Mouse (Mus musculus): ENCODE measurements around the gene Odf3l2.

The Odf3l2 gene

DNA sequence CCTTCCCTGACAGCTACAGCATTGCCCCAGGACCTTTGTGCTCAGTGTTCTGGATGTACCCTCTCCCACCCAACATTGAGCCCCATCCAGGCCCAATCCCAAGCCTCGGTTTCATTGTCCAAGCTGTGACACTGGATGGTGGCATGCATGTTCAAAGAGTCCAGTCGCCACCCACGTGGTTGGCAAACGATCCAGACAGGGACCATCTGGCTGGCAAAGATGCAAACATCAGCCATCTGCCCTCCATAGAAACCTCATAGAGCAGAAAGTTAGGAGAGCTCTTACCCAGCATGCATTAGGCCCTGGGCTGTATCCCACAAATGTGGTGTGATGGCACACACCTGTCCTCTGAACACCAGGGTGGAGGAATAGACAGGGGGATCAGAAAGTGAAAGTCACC lies 14.1 kb downstream of the Odf3l2 start:
- no peak for DNase-seq (ENCODE audit: low spot score)

DNA sequence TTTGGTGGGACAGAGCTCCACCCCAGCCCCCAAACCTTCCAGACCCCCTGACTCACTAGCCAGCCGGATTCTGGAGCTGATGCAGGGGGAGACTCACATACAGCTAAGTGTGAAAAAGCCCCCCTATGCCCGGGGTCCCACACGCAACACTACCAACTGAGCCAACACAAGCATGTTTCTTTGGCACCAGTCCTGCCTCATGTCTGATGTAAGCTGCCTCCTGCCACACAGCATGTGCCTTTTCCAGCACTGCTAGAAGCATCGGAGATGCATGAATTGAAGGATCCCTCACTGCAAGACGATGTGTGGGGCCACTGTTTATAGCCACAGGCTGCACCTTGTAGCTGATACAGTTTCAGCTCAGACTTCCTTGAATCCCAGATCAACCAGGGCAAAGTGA lies 17.2 kb downstream of the Odf3l2 start:
- no peak for DNase-seq (ENCODE audit: low spot score)

DNA sequence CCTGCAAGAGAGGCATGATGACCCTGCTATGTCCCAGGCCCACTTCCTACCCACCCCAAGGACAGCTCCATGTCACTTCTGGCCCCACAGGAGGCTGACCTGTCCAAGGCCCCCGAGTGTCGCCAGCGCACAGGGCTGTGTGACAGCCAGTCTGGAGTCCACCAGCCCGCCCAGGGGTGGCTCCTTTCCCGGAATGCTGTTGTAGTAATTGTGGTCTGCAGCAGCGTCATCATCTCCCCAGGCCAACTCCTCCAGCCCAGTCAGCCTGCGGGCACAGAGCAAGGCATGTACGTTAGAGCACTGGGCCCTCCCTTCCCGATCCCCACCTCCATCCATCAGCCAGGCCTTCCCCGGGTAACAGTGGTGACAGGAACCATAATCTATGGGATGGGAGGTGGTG lies 19.4 kb downstream of the Odf3l2 start:
- DNase-seq (ENCODE audit: low spot score): no peak

DNA sequence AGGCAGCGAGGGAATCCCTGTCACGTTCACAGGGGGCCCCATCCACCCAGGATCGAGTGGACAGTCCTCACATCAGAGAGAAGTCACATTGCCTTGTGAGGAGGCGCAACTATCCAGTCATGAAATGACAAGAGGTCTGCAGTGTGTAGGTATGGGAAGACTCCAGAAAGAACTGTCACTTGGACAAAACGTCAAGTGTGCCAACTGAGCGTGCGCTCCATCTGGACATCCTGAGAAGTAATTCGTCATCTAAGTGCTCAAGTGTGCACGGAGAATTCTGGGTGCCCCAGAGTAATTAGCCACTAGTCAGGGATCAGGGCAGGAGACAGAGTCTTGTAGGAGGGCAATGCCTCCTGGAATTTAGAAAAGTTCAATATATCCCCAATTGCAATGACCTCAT lies 20.1 kb downstream of the Odf3l2 start:
- DNase-seq (ENCODE audit: low spot score): no peak

DNA sequence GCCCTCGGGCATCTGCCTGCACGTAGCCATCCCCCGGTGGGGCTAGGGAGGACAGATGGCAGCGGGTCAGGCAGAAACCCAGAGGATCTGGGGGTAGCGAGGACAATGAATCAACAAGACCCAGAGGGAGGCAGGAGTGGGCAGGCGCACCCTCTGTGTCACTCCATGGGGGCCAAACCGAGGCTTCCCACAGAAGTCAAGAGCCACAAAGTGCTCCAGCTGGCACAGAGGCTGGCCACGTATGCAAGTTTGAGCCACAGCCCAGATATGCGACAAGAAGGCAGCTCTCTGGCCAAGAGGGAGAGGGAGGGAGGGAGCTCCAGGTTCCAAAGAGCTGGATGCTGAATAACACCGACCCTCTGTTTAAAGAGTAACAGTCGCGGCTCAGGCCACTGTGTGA lies 21.6 kb downstream of the Odf3l2 start:
- no peak for DNase-seq (ENCODE audit: low spot score)

DNA sequence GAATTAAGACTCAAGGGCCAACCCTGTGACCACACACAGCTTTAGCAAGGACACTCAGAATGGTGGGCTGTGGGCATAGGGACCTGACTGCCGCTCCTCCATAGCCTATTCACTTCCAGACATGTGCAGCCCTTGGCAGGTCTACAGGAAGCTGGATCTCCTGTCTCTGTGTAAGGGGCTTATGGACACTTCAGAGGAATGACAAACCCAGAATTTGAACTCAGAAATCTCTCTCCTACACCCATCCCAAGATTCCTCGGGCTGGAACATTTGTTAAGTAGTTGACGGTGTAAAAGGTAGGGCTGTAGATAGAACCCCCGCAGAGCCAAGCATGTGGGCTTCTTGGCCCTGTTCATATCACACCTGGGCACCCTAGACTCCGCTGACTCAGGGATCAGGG lies 29.2 kb downstream of the Odf3l2 start:
- no peak for DNase-seq (ENCODE audit: low spot score)

DNA sequence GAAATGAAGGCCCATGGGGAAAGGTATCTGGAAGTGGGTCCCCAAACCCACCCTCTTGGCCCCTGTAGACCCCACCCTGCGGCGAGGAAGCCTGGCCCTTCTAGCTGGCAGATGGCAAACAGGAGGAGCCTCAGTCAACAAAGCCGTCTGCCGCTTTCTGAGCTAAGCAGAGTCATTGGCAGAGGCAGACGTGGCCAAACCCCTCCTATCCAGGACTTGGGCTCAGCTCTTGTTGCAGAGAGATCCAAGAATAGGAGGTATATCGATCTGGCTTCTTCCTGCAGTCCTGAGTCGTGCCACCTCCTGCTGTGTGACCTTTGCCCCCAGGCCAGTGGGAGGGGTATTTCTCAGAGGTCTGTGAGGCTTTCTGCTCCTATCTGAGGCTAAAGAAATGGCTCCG lies 29.7 kb downstream of the Odf3l2 start:
- no peak for DNase-seq (ENCODE audit: low spot score)

DNA sequence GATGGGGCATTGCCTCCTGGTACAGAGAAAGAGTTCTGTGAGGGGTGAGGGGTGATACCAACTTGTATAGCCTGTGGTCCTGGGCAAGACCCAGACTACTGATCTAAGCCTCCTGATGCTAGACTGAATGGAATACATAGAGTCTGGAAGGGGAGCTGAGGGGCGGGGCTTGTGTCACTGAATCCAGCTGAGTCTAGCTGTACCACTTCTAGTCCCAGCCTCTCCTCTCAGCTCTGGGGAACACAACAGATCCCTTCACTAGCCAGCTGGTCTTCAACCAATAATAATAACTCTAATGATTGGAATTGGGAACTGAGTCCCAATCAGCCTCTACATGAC lies 31.3 kb downstream of the Odf3l2 start:
- no peak for DNase-seq (ENCODE audit: low spot score)

DNA sequence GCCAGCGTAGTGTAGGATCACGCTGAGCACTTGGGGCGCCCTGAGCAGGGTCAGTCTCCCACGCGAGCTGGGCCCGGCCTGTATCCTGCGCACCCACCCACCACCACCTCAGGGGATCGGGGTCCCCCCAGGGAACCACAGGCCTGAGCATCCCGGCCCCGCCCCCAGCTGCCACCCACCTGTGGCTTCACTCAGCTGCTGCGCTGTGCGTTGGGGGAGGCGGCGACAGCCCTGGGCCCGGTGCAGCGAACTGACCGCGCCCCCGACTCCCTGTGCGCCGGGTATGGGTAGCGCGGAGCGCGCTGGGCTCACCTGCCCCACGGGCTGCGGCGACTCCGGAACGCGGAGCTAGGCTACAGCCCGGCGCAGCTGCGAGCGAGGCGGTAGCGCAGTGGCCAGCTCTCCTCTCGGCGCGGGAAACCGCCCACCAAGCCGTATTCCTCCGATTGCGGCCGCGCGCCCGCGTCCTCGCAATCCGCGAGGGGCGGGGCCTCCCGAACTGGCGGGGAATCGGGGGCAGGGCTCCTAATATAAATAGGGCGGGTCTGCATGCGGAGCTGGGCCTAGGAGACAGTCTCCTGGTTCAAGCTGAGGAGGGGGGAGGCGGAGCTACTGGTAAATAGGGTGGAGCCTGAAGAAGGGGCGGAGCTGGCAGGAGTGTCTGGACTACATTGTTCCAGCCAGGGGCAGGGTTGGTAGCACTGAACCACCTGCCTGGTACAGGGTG lies 31.8 kb downstream of the Odf3l2 start, which contains the start of gene C2cd4c:
C2cd4c (minus strand) TSS at position 448 of the 727 bp plus-strand sequence.
- no peak for DNase-seq (ENCODE audit: low spot score)

DNA sequence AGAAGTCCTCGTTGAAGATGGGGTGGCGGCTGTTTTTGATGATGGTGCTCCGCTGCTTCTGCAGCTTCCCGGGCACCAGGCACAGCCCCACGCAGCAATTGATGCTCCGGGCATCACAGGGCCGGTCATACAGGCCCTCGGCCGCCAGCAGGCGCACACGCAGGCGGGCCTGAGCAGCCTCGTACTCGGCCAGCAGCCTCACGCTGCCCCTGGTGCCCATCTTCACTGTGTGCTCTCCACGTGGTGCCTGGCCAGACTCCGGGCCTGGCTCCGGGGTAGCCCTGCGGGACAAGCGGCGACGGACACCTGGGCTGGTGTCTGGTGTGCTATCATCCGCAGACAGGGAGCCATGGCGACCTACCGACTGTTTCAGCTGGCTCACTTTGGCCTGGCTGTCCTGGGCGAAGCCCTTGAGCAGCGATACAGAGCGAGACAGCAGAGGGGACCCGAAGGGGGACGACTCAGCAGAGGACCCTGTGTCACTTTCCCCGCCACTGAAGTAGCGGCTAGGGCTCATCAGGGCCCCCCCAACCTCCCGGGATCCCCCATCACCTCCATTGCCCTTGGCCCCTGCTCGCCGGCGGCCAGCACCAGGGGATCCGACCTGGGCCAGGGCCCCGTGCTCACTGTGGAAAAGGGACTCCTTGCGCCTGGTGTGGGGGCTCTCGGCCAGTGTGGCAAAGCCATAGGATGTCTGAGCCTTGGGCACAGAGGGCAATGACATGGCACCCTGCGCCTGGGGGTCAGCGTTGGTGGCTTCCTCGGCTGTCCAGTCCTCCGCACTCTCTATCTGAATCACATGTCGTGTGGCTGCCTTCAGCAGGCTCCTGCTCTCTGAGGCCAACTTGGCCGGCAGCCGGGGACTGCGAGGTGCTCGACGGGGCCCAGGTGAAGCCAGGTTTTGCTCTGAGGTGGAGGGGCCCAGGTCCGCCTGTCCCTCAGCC lies 33.1 kb downstream of the Odf3l2 start:
- no peak for DNase-seq (ENCODE audit: low spot score)

DNA sequence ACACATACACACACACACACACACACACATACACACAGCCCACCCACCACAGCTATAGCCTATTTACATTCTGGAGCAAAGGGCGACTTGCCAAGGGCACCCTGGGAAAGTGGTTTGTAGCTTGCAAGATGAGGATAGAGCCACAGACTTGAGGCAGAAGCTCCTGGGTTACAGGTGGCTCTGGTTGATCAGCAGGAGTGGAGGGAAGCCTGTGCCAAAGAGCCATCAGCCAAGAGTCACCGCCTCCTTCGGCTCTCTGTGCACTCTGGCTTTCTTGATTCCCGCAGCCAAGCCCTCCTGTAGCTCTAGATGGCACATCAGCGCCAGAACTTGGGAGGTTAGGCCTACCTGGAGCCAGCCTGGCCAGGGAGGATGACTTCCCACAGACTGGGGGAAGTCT lies 34.2 kb downstream of the Odf3l2 start:
- DNase-seq (ENCODE audit: low spot score): no peak

DNA sequence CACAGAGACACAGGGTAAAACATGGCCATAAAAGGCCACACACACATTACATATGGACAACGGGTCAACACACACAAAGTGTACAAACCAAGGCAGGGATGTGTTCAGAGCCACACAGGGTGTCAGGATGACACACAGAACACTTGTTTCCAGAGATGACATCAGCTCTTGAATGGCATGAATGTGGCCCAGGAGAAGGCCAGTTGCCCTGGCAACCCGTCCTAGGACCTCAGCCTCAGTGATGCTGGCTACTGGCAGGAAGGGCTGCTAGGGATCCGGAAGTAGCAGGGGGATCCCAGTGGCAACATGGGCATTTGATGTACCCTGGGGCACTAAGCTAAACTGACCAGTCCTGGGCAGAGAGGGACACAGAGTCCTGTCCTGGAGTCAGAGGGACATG lies 36.3 kb downstream of the Odf3l2 start:
- no peak for DNase-seq (ENCODE audit: low spot score)

DNA sequence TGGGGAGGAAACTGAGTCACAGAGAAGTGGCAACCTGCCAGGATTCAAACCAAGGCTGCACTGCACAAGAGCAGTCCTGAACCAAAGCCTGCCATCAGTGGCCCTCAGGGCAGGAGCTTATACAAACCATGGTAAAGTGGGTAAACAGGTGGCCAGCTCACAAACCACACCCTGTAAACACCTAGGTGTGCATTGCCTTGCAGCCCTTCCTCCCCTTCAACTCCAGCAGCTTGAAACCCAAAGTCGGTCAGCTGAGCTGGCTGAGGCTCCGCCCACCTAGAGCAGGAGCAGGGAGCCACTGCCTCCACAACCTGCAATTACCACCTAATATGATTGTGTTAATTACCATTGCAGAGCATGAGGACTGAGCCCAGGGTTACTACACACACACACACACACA lies 37.6 kb downstream of the Odf3l2 start:
- no peak for DNase-seq (ENCODE audit: low spot score)

DNA sequence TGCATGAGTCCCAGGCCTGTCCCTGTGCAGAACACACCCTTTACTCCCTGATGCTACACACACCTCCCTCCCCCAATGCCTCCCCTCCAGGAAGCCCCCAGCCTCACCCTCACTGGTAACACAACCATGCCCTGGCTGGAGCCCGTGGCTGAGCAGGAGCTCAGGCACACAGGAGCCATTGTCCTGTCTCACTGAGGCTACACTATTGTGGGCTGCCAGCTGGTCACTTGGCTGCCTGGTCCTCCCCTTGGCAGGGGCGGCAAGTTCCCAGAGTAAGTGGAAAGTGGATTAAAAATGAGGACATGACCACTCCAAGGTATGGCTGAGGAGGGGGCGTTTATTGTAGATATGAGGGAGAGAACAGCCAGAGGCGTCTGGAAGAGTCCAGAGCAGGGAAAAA lies 39.0 kb downstream of the Odf3l2 start:
- DNase-seq (ENCODE audit: low spot score): no peak

DNA sequence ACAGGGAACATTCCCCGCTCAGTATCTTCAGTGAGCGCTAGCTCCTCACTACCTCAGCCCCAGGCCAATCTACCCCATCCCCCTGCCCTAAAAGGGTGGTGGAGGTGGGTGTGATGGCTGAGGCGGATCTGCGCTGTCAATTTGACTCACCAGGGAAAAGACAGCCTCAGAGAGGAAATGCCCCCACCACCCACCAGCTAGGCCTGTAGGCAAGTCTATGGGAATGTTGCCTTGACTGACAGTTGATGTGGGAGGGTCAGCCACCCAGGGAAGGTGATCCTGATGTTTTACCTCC lies 47.7 kb downstream of the Odf3l2 start:
- DNase-seq (ENCODE audit: low spot score): no peak

DNA sequence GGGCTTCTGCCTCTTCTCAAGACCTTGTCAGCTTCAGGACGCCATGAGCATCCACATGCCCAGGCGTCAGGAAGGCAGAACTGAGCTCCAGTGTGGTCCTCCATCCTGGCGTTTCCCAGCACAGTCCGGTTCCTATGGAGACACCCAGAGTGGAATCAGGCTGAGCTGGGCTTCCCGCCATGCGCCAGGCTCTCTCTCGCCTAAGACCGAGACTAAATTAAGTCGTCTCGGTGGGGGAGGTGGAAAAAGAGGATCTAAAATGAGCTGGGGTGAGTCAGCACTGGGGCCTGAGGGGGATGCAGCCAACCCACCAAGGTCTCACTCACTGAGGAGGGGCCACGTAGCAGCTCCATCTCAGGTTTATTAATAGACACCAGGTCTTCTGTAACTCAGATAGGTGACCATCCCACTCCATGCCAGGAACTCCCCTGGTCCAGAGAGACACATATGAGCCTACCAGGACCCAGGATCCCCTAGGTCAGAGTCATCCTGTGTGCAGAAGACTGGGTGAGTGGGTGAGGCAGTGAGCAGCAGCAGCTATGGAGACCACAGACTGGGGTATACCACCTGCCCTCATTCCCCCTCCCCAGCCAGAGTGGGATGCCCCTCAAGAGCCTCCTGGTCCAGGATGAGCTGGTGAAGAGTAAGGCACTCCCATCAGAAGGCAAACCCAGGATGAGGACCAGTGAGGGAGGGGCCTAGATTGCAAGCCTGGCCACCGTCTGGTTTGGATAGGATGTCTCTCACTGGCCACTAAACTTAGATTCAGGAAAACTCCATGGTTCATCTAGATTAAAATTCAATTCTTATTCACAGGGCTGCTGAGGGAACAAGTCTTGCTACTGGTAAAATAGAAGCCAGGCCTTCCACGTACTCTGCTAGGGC lies 48.2 kb downstream of the Odf3l2 start:
- DNase-seq (ENCODE audit: low spot score): no peak

DNA sequence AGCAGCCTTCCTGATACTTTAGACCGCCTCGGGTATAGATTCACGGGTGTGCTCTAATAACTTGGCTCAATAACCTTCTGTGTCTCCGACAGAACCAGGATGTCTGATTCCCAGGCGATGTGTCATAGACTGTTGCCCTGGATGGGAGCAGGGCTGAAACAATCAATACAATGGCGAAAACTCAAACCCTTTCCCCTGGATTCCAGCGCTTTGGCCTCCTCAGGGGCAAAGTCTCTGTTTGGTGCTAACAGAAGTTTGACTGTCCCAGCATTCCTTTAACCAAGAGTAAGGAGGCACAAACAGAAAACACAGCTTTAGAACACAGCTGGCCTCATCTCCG lies 50.0 kb downstream of the Odf3l2 start:
- DNase-seq (ENCODE audit: low spot score): no peak

DNA sequence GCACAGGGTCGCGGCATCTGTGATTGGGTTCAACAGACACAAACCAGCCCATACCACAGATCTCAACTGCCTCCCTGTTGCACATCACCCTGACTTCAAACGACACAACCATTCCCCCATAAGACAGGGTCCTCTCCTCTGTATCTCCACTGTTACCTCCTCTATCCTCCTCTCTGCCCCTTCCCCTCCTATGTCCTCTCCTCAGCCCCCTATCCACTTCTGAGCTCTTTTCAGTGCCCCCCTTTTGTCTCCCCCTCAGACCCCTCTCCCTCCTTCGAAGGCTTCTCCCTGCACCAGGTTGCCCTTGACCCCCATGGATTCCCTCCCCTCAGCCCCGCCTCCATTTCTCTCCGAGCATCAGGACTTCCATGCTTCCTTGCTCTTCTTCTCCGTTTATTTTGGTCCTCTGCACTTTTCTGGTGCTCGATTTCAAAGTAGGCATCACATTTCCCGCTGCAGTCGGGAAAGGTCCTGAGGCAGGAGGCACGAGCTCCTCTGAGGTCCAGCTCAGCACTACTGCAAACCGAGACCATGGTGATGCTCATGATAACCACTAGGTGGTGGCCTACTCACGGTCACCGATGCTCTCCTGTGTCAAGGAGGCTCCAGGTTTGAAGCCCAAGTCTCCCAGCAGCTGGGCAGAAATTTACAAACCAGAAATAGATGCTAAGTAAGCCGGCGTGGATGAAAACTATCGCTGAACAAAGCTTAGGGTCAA lies 50.5 kb downstream of the Odf3l2 start:
- DNase-seq (ENCODE audit: low spot score): peak; percentile 69

DNA sequence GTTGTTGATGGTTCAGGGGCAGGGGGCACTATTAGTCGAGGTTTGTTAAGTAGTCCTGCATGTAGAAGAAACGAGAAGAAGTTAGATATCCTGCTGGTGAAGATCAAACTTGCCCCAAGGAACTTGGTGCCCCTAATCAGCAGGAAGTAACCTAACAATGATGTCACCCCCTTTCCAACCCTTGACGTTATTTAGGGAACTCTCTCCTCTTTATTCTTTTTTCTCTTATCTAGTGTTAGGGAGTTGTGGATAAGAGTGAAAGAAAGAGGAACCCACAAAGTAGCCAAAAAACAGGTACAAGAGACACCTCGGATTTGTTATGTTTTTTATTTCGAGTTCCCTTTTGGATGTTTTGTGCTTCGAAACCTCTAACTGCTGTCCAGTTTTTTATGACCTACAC lies 51.4 kb downstream of the Odf3l2 start:
- no peak for DNase-seq (ENCODE audit: low spot score)

DNA sequence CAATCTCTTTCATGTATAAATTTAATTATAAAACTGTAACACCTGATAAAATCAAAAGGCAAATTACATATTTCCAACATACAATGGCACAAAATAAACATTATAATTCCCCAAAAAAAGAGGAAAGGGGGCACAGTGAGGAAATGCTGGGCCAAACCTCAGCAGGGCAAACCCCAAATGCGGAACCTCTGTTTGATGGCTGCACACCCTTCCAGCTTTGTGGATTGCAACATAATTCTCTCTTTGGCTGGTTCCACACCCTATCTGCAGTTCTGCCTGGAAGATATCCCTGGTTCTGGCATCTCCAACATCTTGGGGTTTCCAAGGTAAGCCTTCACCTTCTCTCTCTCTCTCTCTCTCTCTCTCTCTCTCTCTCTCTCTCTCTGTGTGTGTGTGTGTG lies 54.8 kb downstream of the Odf3l2 start:
- DNase-seq (ENCODE audit: low spot score): no peak
